Mouse (Mus musculus) heart, embryonic 12.5 days (tissue): Measurements from ENCODE around the gene Gm340. TPM values are rescaled to one million over a fixed set of nuclear protein-coding genes. Genes with fewer than 3 reads are reported as not detected.

Experiments used
- ATAC-seq: fragments of 200-750 bp; cut with Nextera tagmentation; 2 replicates; pipeline ENCODE4 v1.8.0; 2017; ENCODE audit warnings: moderate TSS enrichment, moderate library complexity; ENCODE audit not compliant: insufficient number of reproducible peaks, low FRiP score
- H3K27ac ChIP-seq: fragments of 300-500 bp; sonication (generic); 2 replicates; pipeline ENCODE4 v1.5.1; 2016; ENCODE audit warnings: mild to moderate bottlenecking, moderate library complexity; ENCODE audit not compliant: poor library complexity, severe bottlenecking
- H3K27me3 ChIP-seq: fragments of 300-500 bp; sonication (generic); replicated peaks from 2 replicates; pipeline ENCODE4 v1.6.1; 2016; ENCODE audit warnings: mild to moderate bottlenecking, moderate library complexity
- H3K36me3 ChIP-seq: fragments of 300-500 bp; sonication (generic); 2 replicates; pipeline ENCODE4 v1.6.1; 2016; ENCODE audit warnings: mild to moderate bottlenecking, moderate library complexity
- H3K4me1 ChIP-seq: fragments of 300-500 bp; sonication (generic); replicated peaks from 2 replicates; pipeline ENCODE4 v1.6.1; 2016; ENCODE audit warnings: mild to moderate bottlenecking
- H3K4me2 ChIP-seq: fragments of 300-500 bp; sonication (generic); 2 replicates; pipeline ENCODE4 v1.6.1; 2016; ENCODE audit warnings: mild to moderate bottlenecking, moderate library complexity
- H3K4me3 ChIP-seq: fragments of 300-500 bp; sonication (generic); 2 replicates; pipeline ENCODE4 v1.5.1; 2016; ENCODE audit warnings: mild to moderate bottlenecking
- H3K9ac ChIP-seq: fragments of 300-500 bp; sonication (generic); 2 replicates; pipeline ENCODE4 v1.6.1; 2016; ENCODE audit warnings: mild to moderate bottlenecking, moderate library complexity
- H3K9me3 ChIP-seq: fragments of 300-500 bp; sonication (generic); replicated peaks from 2 replicates; pipeline ENCODE4 v1.6.1; 2016; ENCODE audit warnings: mild to moderate bottlenecking, moderate library complexity
- WGBS: fragments of 180-500 bp; shearing (Covaris S2); methylation state at CpG from one replicate; pipeline ENCODE4 v1.1.7; 2016; 5-methylcytosine and 5-hydroxymethylcytosine counted together
- polyA plus RNA-seq: library from polyadenylated mRNA; unstranded; fragments of >200 nt; fragmentation: Nextera tagmentation; extraction: Ambion mirVana; gene quantifications from 2 replicates; pipeline ENCODE4 v1.2.1, GENCODE M21; 2016

Gm340 gene
- polyA plus RNA-seq, 1 experiment from 2014 or later: 2.8 TPM

DNA sequence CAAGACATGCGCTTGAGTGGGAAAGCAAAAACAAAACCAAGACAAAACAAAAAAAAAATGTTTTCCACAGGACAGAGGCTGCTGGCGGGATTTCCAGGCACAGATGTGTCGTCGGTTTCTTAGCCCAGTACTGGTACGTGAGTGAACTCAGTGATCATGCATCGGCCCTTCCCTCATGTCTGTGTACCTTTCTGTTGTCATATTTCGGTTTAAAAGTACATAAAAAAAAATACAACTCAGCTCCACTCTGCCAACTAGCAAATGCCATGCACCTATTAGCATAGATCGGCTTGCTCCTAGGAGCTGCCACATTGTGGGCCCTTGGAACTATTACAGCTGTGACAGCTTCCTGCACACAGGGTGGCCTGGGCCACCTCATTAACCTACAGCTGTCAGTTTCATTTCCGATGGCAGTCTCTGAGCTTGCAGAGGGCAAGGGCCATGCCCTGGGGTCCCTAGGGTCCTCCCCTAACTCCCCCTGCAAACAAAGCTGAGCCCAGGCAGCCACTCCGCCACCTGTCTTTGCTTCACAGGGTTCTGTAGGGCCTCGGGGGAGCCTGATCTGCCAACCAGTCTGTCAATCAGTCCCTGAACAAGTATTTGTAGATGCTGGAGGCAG is 33.5 kb downstream of the Gm340 start:
- Histone ChIP-seq H3K9ac (no peak overlapping the region), H3K36me3 (no peaks in the 10 kb centered on the region), H3K27ac (no peak overlapping the region), H3K4me2 (no peak overlapping the region), H3K27me3 (peaks cover 21% of the 10 kb centered on the region), H3K4me3 (no peak overlapping the region), H3K9me3 (0 out of 2 replicates have a peak, but pooled peaks cover under 1% of the 10 kb centered on the region), H3K4me1 (peaks cover 30% of the 10 kb centered on the region)
- 73% methylated on average over 11 of the region's 11 CpGs for WGBS
- ATAC-seq: no peak

DNA sequence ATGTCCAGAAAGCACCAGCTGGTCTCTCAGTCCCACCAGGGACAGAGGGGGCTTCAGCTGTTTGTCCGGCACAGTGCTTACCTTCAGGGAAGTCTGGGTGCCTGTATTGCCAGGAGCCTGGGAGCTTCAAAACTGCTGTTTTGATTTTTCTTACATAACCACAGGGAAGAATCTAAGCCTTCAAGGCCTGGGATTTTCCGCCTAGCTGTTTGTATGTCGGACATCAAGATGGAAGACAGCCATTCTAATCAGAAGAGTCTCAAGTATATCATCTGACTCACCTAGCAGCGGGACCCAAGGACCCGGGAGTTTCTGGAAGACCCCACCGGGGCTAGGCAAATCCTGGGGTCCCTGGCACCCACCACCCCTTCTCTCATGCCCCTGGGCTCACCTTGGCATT is 34.1 kb downstream of the Gm340 start:
- H3K27me3 ChIP-seq: peaks cover 21% of the 10 kb centered on the region
- no peak for ATAC-seq
- H3K27ac ChIP-seq: no peak overlapping the region
- H3K4me3 ChIP-seq: no peak overlapping the region
- H3K9ac ChIP-seq: no peak overlapping the region
- H3K36me3 ChIP-seq: no peaks in the 10 kb centered on the region
- WGBS: 88% methylated on average over 6 of the region's 6 CpGs
- peaks cover 34% of the 10 kb centered on the region for H3K4me1 ChIP-seq
- H3K9me3 ChIP-seq: no peaks in the 10 kb centered on the region
- no peak overlapping the region for H3K4me2 ChIP-seq

DNA sequence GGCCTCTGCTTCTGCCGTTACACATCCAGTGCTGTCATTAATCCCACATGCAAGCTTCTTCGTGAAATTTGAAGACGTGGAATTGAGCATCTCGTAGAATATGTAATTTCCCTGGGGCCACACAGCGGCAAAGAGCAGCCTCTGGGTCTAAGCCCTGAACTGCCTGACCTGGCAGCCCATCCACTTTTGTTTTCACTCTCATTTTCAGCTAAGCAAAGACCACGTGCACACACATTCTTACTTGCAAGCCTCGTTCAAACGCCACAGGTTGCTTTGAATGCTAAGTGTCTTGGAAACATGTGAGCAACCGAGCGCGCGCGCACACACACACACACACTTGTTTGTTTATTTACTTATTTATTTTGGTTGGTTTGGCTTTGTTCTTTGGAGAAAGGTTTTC is 34.9 kb downstream of the Gm340 start:
- ATAC-seq: no peak
- peaks cover 34% of the 10 kb centered on the region for H3K4me1 ChIP-seq
- no peak overlapping the region for H3K27ac ChIP-seq
- no peaks in the 10 kb centered on the region for H3K36me3 ChIP-seq
- 84% methylated on average over 13 of the region's 13 CpGs for WGBS
- H3K4me3 ChIP-seq: no peak overlapping the region
- H3K27me3 ChIP-seq: peaks cover 21% of the 10 kb centered on the region
- H3K9ac ChIP-seq: no peak overlapping the region
- no peaks in the 10 kb centered on the region for H3K9me3 ChIP-seq
- no peak overlapping the region for H3K4me2 ChIP-seq

DNA sequence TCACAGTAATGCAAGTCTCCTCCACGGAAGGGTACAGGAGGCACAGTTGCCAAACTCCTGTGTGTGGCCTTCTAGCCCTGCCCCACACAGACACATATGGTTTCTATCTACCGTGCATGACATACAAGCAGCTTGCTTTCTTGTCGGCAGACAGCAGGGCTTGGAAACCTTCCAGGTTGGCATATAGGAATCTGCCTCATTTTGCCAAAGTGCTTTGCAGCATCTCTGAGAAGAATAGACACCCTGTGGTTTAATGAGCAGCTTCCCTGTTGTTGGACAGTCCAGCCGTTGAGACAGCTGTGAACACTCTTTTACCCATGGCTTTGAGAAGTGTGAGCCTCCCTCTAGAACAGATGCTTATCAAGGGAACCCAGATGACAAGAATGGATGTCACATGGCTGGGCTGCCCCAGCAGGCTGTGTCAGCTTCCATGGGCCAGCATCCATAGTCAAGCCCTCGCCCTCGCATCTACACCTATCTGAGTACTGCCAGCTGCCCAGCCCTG is 36.0 kb downstream of the Gm340 start:
- Histone ChIP-seq H3K9ac (no peak overlapping the region), H3K27ac (no peak overlapping the region), H3K4me1 (peaks cover 32% of the 10 kb centered on the region), H3K9me3 (no peaks in the 10 kb centered on the region), H3K27me3 (peaks cover 21% of the 10 kb centered on the region), H3K4me3 (no peak overlapping the region), H3K4me2 (no peak overlapping the region), H3K36me3 (no peaks in the 10 kb centered on the region)
- 59% methylated on average over 6 of the region's 6 CpGs for WGBS
- no peak for ATAC-seq

DNA sequence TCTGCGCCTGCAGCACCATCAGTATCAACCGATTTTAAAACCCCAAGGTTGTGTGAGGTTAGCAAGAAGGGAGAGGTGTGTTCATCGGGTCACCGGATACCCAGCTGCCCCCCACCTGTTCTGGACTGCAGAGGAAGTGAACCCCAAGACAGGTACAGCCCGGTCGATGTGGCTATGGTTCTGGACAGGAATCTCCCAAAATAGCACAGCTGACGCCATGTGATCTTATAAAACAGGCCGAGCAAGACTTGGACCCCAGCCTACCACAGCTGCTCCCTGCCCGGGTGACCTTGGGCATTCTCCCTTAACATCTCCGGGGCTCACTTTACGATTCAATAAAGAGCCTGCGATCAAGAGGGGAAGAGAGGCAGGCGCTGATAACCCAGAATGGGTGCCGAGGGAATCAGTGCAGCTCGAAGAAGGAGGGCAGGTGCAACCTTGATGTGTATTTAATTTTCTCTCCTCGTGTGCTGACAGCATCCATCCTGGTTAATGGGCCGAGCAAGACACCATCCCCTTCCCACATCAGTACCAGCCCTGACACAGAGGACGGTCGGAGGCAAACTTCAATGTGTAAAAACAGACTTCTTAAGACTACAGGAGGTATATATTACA is 36.7 kb downstream of the Gm340 start:
- Histone ChIP-seq H3K4me3 (no peak overlapping the region), H3K4me2 (no peak overlapping the region), H3K4me1 (peaks cover 28% of the 10 kb centered on the region), H3K36me3 (no peaks in the 10 kb centered on the region), H3K9ac (no peak overlapping the region), H3K27me3 (peaks cover 19% of the 10 kb centered on the region), H3K9me3 (no peaks in the 10 kb centered on the region), H3K27ac (no peak overlapping the region)
- WGBS: 60% methylated on average over 19 of the region's 19 CpGs
- ATAC-seq: no peak

DNA sequence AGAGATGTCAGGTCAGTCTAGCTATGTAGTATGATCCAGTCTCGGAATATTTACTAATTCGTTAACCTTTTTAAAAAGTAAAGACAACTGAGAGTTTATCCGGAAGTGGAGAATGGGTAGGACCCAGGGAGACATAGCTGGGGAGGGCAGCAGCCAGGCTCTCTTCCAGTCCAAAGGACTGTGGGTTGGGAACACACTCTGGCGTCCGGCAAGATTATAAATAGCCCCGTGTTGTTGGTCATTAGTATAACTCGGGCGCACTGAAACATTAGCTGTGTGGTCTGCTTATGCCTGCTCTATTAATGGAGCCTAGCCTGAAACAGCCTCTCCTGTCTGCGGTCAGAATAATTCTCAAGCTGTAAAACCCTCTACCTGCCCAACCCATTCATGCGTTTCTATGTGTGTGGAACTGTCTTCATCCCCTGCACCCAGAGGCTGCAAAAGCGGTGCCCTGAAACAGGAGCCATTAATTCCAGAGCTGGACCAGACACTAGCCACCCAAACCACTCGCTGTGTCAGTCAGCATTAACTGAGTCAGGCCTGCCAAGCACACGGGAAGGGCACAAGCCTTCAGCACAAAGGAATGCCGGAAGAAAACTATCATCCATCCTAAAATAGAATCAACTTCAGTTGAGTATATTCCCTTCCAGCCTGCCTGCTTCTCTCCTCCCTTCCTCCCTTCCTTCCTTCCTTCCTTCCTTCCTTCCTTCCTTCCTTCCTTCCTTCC is 38.4 kb downstream of the Gm340 start:
- no peaks in the 10 kb centered on the region for H3K36me3 ChIP-seq
- H3K4me3 ChIP-seq: no peak overlapping the region
- H3K4me1 ChIP-seq: peaks cover 28% of the 10 kb centered on the region
- ATAC-seq: no peak
- H3K9ac ChIP-seq: no peak overlapping the region
- H3K27ac ChIP-seq: peak overlapping the region; percentile 52
- 59% methylated on average over 14 of the region's 14 CpGs for WGBS
- no peak overlapping the region for H3K4me2 ChIP-seq
- H3K9me3 ChIP-seq: no peaks in the 10 kb centered on the region
- H3K27me3 ChIP-seq: 0 out of 2 replicates have a peak, but pooled peaks cover 6% of the 10 kb centered on the region

DNA sequence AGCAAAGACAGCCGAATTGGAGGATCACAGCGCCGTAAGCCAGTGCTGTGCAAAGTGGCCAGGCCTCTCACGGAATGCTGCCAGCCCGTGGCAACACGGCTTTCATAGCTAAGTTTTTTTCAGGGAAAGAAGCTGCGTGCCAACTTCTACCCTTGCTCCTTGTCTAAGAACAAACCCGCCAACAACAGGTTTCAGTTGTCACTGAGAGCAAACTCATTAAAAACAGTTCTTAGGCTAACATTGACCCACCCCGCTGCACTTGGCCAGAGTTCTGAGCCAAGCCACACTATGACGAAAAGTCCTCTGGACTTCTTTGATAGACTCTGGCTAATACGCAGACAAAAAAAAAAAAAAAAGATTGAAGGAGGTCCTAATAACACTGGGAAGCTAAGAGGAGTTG is 46.8 kb downstream of the Gm340 start:
- Histone ChIP-seq H3K4me3 (no peak overlapping the region), H3K27ac (no peak overlapping the region), H3K27me3 (peaks cover 4% of the 10 kb centered on the region; the same call in 1 of the 2 replicates), H3K9me3 (no peaks in the 10 kb centered on the region), H3K4me1 (0 out of 2 replicates have a peak, but pooled peaks cover 5% of the 10 kb centered on the region), H3K9ac (no peak overlapping the region), H3K4me2 (no peak overlapping the region), H3K36me3 (no peaks in the 10 kb centered on the region)
- 79% methylated on average over 11 of the region's 11 CpGs for WGBS
- ATAC-seq: no peak

DNA sequence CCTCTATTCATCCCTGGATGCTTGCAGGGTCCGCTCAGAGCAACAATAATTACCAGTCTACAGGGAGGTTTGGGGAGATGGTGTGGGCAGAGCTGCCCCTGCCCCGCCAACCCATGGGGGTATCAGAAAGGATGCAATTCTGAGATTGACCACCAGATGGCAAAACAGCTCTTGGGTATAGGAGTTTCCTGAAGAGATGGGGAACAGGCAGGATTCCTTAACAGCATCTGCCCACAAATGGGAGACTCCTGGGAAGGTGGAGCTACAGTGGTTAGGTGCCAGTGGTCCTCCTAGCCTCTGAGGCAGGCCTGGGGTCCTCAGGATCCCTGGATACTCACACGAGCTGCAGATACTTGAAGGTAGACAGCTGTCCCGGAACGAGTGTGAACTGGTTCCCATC is 47.4 kb downstream of the Gm340 start:
- 38% methylated on average over 5 of the region's 5 CpGs for WGBS
- H3K27me3 ChIP-seq: peaks cover 9% of the 10 kb centered on the region; the same call in 1 of the 2 replicates
- H3K9ac ChIP-seq: no peak overlapping the region
- no peak for ATAC-seq
- H3K36me3 ChIP-seq: no peaks in the 10 kb centered on the region
- no peak overlapping the region for H3K4me3 ChIP-seq
- no peak overlapping the region for H3K27ac ChIP-seq
- H3K9me3 ChIP-seq: no peaks in the 10 kb centered on the region
- no peak overlapping the region for H3K4me2 ChIP-seq
- H3K4me1 ChIP-seq: 0 out of 2 replicates have a peak, but pooled peaks cover 5% of the 10 kb centered on the region

DNA sequence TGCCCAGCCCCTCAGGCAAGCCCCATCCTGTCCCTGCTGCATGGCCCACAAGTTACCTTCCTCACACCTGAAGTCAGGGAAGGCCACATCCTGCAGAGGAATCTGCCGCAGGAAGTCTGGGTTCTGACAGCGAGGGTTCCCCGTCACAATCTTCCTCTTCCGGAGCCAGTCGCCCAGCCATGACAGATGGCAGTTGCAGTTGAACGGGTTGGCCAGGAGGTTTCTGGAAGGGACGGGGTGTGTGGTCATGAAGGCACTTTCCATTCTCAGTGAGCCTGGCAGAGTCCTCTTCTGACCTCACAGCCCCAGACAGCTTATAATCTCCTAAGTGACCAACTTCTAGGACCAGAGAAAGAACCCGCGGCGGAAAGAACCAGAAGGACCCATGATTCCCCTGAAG is 51.9 kb downstream of the Gm340 start:
- H3K4me2 ChIP-seq: no peak overlapping the region
- H3K9ac ChIP-seq: no peak overlapping the region
- no peak for ATAC-seq
- H3K27me3 ChIP-seq: peaks cover 14% of the 10 kb centered on the region; the same call in 1 of the 2 replicates
- no peaks in the 10 kb centered on the region for H3K36me3 ChIP-seq
- 79% methylated on average over 10 of the region's 10 CpGs for WGBS
- no peaks in the 10 kb centered on the region for H3K9me3 ChIP-seq
- no peak overlapping the region for H3K27ac ChIP-seq
- H3K4me3 ChIP-seq: no peak overlapping the region
- H3K4me1 ChIP-seq: 0 out of 2 replicates have a peak, but pooled peaks cover 5% of the 10 kb centered on the region

DNA sequence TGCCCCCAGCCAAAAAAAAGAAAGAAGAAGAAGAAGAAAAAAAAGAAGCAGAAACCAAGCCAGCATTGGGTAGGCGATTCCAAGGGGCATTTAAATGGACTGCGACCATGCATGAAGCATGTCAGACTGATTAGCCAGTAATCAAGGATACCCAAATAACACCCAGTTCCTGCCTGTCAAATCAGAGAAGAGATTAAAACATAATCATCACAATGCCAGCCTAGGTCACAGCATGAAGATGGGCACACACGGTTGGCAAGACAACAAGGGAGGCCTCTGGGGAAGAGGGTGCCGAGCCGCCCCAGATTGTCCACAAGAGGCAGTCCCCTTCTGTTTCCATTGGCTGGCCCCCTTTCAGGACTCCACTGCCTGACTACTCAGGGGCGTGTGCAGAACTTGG is 52.8 kb downstream of the Gm340 start:
- Histone ChIP-seq H3K4me2 (no peak overlapping the region), H3K9ac (no peak overlapping the region), H3K4me3 (no peak overlapping the region), H3K27ac (no peak overlapping the region), H3K27me3 (peaks cover 20% of the 10 kb centered on the region), H3K9me3 (no peaks in the 10 kb centered on the region), H3K36me3 (no peaks in the 10 kb centered on the region), H3K4me1 (0 out of 2 replicates have a peak, but pooled peaks cover 1% of the 10 kb centered on the region)
- WGBS: 74% methylated on average over 6 of the region's 6 CpGs
- no peak for ATAC-seq
